Mouse (Mus musculus): Measurements from ENCODE around the gene Stat4. TPM values are rescaled to one million over a fixed set of nuclear protein-coding genes. Genes with fewer than 3 reads are reported as not detected.

Stat4 gene
- polyA plus RNA-seq, 1 experiment, result 6.0 TPM

GRCm38 (mm10) chr1:52151166-52151565, 164.2 kb downstream of the Stat4 start:
- WGBS, result 96% methylated on average over 5 of the region's 5 CpGs
- DNase-seq (ENCODE audit: low read depth in 1 of 2, low spot score in 2 of 2), result no peak
- Histone ChIP-seq H3K4me3 (ENCODE audit: extremely low read depth, insufficient read depth, insufficient read length) (no peak overlapping the region), H3K4me1 (ENCODE audit: control insufficient read depth, insufficient read depth, insufficient read length) (no peaks in the 10 kb centered on the region), H3K36me3 (ENCODE audit: control insufficient read depth, insufficient read depth, low read length) (peaks cover 83% of the 10 kb centered on the region), H3K27me3 (ENCODE audit: control insufficient read depth, insufficient read depth, low read length) (no peaks in the 10 kb centered on the region), H3K27ac (ENCODE audit: insufficient read depth, low read length) (peak overlapping the region; percentile 18; the same call in 1 of the 2 replicates)
- TF ChIP-seq POLR2A (IDR thresholded peaks at IDR 0.05; ENCODE audit: low read depth, low read length) (no peak), CTCF (IDR thresholded peaks at IDR 0.05; ENCODE audit: extremely low read depth, insufficient read depth, insufficient read length, insufficient replicate concordance) (no peak)

- H3K36me3 ChIP-seq (ENCODE audit: control insufficient read depth, insufficient read depth, low read length), result peaks cover 90% of the 10 kb centered on the region
- DNase-seq (ENCODE audit: low read depth in 1 of 2, low spot score in 2 of 2), result no peak
- H3K4me1 ChIP-seq (ENCODE audit: control insufficient read depth, insufficient read depth, insufficient read length), result no peaks in the 10 kb centered on the region
- TF ChIP-seq POLR2A (IDR thresholded peaks at IDR 0.05; ENCODE audit: low read depth, low read length), result no peak
- TF ChIP-seq CTCF (IDR thresholded peaks at IDR 0.05; ENCODE audit: extremely low read depth, insufficient read depth, insufficient read length, insufficient replicate concordance), result no peak
- H3K27me3 ChIP-seq (ENCODE audit: control insufficient read depth, insufficient read depth, low read length), result no peaks in the 10 kb centered on the region
- no peak overlapping the region for H3K4me3 ChIP-seq (ENCODE audit: extremely low read depth, insufficient read depth, insufficient read length)
- H3K27ac ChIP-seq (ENCODE audit: insufficient read depth, low read length), result no peak overlapping the region
- 94% methylated on average over 13 of the region's 13 CpGs for WGBS
Measured at GRCm38 (mm10) chr1:52152369-52152768, 165.4 kb downstream of the Stat4 start.

- no peak for DNase-seq (ENCODE audit: low read depth in 1 of 2, low spot score in 2 of 2)
- no peaks in the 10 kb centered on the region for H3K4me1 ChIP-seq (ENCODE audit: control insufficient read depth, insufficient read depth, insufficient read length)
- H3K4me3 ChIP-seq (ENCODE audit: extremely low read depth, insufficient read depth, insufficient read length), result no peak overlapping the region
- H3K27me3 ChIP-seq (ENCODE audit: control insufficient read depth, insufficient read depth, low read length), result no peaks in the 10 kb centered on the region
- H3K36me3 ChIP-seq (ENCODE audit: control insufficient read depth, insufficient read depth, low read length), result peaks cover 89% of the 10 kb centered on the region
- 86% methylated on average over 3 of the region's 3 CpGs for WGBS
- no peak for TF ChIP-seq POLR2A (IDR thresholded peaks at IDR 0.05; ENCODE audit: low read depth, low read length)
- no peak for TF ChIP-seq CTCF (IDR thresholded peaks at IDR 0.05; ENCODE audit: extremely low read depth, insufficient read depth, insufficient read length, insufficient replicate concordance)
- H3K27ac ChIP-seq (ENCODE audit: insufficient read depth, low read length), result no peak overlapping the region
Measured at GRCm38 (mm10) chr1:52152936-52153335, 166.0 kb downstream of the Stat4 start.

DNA sequence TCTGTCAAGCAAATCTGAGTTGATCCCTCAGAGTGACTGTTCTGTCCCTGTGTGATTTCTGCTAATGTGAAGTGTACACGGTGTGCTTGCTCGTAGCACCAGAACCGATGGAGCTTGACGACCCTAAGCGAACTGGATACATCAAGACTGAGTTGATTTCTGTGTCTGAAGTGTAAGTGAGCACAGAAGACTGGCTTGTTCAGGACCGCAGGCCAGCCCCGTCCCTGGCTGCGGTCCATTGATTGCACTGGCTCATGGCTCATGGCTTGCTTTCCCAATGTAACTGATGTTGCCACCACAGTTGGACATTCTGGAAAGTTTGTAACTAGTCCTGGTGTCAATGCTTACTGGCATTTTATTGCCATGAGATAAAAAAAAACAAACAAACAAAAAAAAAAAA, 167.9 kb downstream of the Stat4 start:
- WGBS, result 97% methylated on average over 8 of the region's 8 CpGs
- Histone ChIP-seq H3K4me1 (ENCODE audit: control insufficient read depth, insufficient read depth, insufficient read length) (no peaks in the 10 kb centered on the region), H3K4me3 (ENCODE audit: extremely low read depth, insufficient read depth, insufficient read length) (no peak overlapping the region), H3K27ac (ENCODE audit: insufficient read depth, low read length) (no peak overlapping the region), H3K36me3 (ENCODE audit: control insufficient read depth, insufficient read depth, low read length) (peaks cover 88% of the 10 kb centered on the region), H3K27me3 (ENCODE audit: control insufficient read depth, insufficient read depth, low read length) (no peaks in the 10 kb centered on the region)
- DNase-seq (ENCODE audit: low read depth in 1 of 2, low spot score in 2 of 2), result no peak
- TF ChIP-seq POLR2A (IDR thresholded peaks at IDR 0.05; ENCODE audit: low read depth, low read length) (no peak), CTCF (IDR thresholded peaks at IDR 0.05; ENCODE audit: extremely low read depth, insufficient read depth, insufficient read length, insufficient replicate concordance) (no peak)

DNA sequence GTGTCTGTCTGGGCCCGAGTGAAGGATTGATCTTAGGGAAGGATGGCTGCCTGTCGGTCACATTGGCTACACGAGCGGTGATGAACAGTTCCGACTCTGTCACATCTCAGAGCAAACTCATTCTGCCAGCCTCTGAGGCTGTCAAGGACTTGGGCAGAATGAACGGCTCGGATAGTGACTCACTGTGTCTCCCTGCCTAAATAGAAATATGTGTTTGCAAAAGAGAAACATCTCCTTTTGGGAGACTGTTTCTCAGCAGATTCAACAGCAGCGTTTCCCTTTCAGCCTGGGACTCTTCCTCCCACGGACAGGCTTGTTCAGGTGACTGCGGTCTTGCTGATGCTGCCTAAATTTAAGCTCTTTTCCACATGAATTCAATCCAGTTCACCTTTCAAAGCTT, 169.4 kb downstream of the Stat4 start:
- 95% methylated on average over 10 of the region's 10 CpGs for WGBS
- Histone ChIP-seq H3K4me3 (ENCODE audit: extremely low read depth, insufficient read depth, insufficient read length) (no peak overlapping the region), H3K27me3 (ENCODE audit: control insufficient read depth, insufficient read depth, low read length) (no peaks in the 10 kb centered on the region), H3K27ac (ENCODE audit: insufficient read depth, low read length) (no peak overlapping the region), H3K36me3 (ENCODE audit: control insufficient read depth, insufficient read depth, low read length) (peaks cover 83% of the 10 kb centered on the region), H3K4me1 (ENCODE audit: control insufficient read depth, insufficient read depth, insufficient read length) (no peaks in the 10 kb centered on the region)
- TF ChIP-seq CTCF (IDR thresholded peaks at IDR 0.05; ENCODE audit: extremely low read depth, insufficient read depth, insufficient read length, insufficient replicate concordance) (no peak), POLR2A (IDR thresholded peaks at IDR 0.05; ENCODE audit: low read depth, low read length) (no peak)
- DNase-seq (ENCODE audit: low read depth in 1 of 2, low spot score in 2 of 2), result no peak

Other genes starting within 250 kb of the Stat4 start
- gene Myo1b, start 71.1 kb upstream of the Stat4 start, polyA plus RNA-seq (2012; rRNA removed), result 1.0 and 1.5 TPM in 2 replicates
- gene Stat1, start 132.3 kb downstream of the Stat4 start, polyA plus RNA-seq (2012; rRNA removed), result 95.0 and 182 TPM in 2 replicates
- gene Gls, start 246.1 kb downstream of the Stat4 start, polyA plus RNA-seq (2012; rRNA removed), result 9.8 and 11.2 TPM in 2 replicates